Mouse (Mus musculus) cerebellum, adult 2 months (tissue): ENCODE data around the gene Rundc1. TPM values are rescaled to one million over a fixed set of nuclear protein-coding genes. Genes with fewer than 3 reads are reported as not detected.

ENCODE experiments used
- DNase-seq, 2 experiments: peaks; one replicate each; pipeline ENCODE4 v3.0.0; 2021
- H3K27ac ChIP-seq: fragments of 200-500 bp; 2 replicates; pipeline ENCODE4 v1.5.1; 2012; ENCODE audit warnings: low read length, control low read depth, inconsistent platforms; ENCODE audit not compliant: insufficient read depth
- H3K27me3 ChIP-seq: fragments of 200-500 bp; 2 replicates; pipeline ENCODE4 v1.6.1; 2012; ENCODE audit warnings: inconsistent platforms, mild to moderate bottlenecking, low read length, moderate library complexity; ENCODE audit not compliant: control insufficient read depth, insufficient read depth
- H3K4me1 ChIP-seq: fragments of 200-500 bp; 2 replicates; pipeline ENCODE4 v1.6.1; 2011; ENCODE audit warnings: low read length; ENCODE audit not compliant: control insufficient read depth, insufficient read depth
- H3K4me3 ChIP-seq: fragments of 200-500 bp; replicated peaks from 2 replicates; pipeline ENCODE3; 2011; ENCODE audit warnings: mild to moderate bottlenecking, low read depth, low read length, control low read depth; ENCODE audit not compliant: insufficient read depth
- CTCF ChIP-seq: fragments of 200-500 bp; IDR thresholded peaks from 2 replicates; pipeline ENCODE4 v1.5.1; 2011; ENCODE audit warnings: low read depth, mild to moderate bottlenecking, control low read depth, low read length, moderate library complexity, borderline replicate concordance; ENCODE audit not compliant: insufficient read depth
- POLR2A ChIP-seq: fragments of 200-500 bp; IDR thresholded peaks from 2 replicates; pipeline ENCODE4 v1.6.1; 2011; ENCODE audit warnings: low read length, control low read depth, borderline replicate concordance; ENCODE audit not compliant: insufficient read depth
- WGBS: fragments of 180-500 bp; shearing (Covaris S2); methylation state at CpG from one replicate; pipeline ENCODE4 v1.1.7; 2018; 5-methylcytosine and 5-hydroxymethylcytosine counted together
- polyA plus RNA-seq: library from polyadenylated mRNA; depleted of rRNA; stranded (reverse); fragments of >200 nt; gene quantifications from 2 replicates; pipeline ENCODE4 v1.2.3, GENCODE M21; 2012; rRNA removed

Gene Rundc1
- polyA plus RNA-seq, 1 experiment = 31.8 TPM

- Histone ChIP-seq H3K4me1 (no peaks in the 10 kb centered on the region), H3K4me3 (no peak overlapping the region), H3K27ac (no peak overlapping the region), H3K27me3 (no peaks in the 10 kb centered on the region)
- TF ChIP-seq POLR2A = no peak
- TF ChIP-seq CTCF = no peak
- WGBS = 27% methylated on average over 10 of the region's 10 CpGs
- no peak for DNase-seq
Measured at GRCm38 (mm10) chr11:101477552-101478211, 52.8 kb downstream of the Rundc1 start.

DNA sequence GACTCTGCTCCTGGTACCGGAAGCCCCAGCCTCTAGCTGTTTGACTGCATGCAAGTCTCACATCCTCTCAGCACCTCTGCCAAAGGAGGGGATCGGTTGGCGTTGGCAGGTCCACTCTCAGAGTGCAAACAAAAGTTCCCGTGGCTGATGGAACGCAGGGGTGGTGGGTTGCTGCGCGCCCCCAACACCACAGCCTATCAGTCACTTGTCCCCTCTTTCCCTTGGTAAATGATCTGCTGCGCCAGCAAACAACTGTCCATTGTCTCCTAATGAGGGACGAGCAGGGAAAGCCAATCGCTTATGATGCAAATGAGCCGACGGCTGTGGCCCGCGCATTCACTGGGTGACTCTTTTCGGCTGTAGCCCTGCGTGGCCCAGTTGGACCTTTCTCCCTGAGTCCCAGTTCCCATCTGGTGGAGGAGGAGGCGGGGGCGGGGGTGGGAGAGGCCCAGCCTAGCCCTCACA is 54.3 kb downstream of the Rundc1 start:
- H3K27me3 ChIP-seq = no peaks in the 10 kb centered on the region
- WGBS = 9% methylated on average over 18 of the region's 18 CpGs
- H3K27ac ChIP-seq = no peak overlapping the region
- no peak for TF ChIP-seq CTCF
- no peak for TF ChIP-seq POLR2A
- DNase-seq = peak in 1 of 2 experiments; percentile 22
- H3K4me3 ChIP-seq = no peak overlapping the region
- no peaks in the 10 kb centered on the region for H3K4me1 ChIP-seq

- H3K4me3 ChIP-seq = no peak overlapping the region
Measured at GRCm38 (mm10) chr11:101480912-101481311, 56.0 kb downstream of the Rundc1 start.

GRCm38 (mm10) chr11:101483804-101484203 is 58.9 kb downstream of the Rundc1 start:
- TF ChIP-seq CTCF = no peak
- no peak for TF ChIP-seq POLR2A
- H3K27ac ChIP-seq = no peak overlapping the region
- H3K27me3 ChIP-seq = no peaks in the 10 kb centered on the region
- no peak overlapping the region for H3K4me3 ChIP-seq
- DNase-seq = no peak
- no peaks in the 10 kb centered on the region for H3K4me1 ChIP-seq
- 34% methylated on average over 3 of the region's 3 CpGs for WGBS

More at GRCm38 (mm10) chr11:101480912-101481311, 56.0 kb downstream of the Rundc1 start:
- H3K27ac ChIP-seq = no peak overlapping the region
- 66% methylated on average over 6 of the region's 6 CpGs for WGBS
- H3K27me3 ChIP-seq = no peaks in the 10 kb centered on the region
- no peak for DNase-seq
- TF ChIP-seq POLR2A = no peak
- TF ChIP-seq CTCF = no peak
- H3K4me1 ChIP-seq = no peaks in the 10 kb centered on the region

DNA sequence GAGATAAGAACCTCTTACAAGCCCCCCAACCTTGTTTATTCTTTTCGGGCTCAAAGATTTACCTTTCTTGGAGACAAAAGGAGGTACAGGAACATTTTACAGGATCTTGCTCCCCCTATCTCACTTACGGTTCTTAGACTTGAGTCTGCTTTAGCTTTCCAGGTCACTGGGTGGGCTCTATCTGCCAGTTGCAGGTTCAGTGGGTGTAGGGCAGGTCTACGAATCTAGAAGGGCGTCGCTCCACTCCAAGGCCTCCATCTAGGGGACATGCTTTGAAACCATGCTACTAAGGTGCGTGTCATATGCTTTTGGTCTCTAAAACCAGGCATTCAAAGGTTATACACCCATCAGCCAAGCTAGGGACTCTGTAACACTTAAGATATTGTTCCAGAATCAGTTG is 59.4 kb downstream of the Rundc1 start:
- H3K27me3 ChIP-seq = no peaks in the 10 kb centered on the region
- 81% methylated on average over 6 of the region's 6 CpGs for WGBS
- no peak overlapping the region for H3K4me3 ChIP-seq
- no peak overlapping the region for H3K27ac ChIP-seq
- no peak for DNase-seq
- H3K4me1 ChIP-seq = no peaks in the 10 kb centered on the region
- TF ChIP-seq CTCF (no peak), POLR2A (no peak)

DNA sequence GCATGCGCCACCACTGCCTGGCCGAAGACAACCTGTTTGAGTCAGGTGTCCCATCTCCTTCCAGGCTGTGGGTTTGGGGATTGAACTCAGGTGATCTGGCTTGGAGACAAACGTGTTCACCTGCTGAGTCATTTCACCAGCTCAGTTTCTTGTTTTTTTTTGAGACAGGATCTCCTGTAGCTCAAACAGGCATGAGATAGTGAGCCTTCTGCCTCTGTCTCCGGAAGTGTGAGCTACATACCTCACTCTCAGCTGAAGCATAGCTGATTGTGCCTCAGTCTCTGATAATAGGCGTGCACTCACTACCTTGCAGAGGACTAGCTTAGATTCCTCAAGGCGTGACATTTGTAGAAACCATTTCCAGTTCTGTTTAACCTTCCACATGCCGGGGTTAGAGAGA is 59.9 kb downstream of the Rundc1 start:
- DNase-seq = no peak
- Histone ChIP-seq H3K27me3 (no peaks in the 10 kb centered on the region), H3K4me3 (no peak overlapping the region), H3K27ac (no peak overlapping the region), H3K4me1 (no peaks in the 10 kb centered on the region)
- no peak for TF ChIP-seq CTCF
- TF ChIP-seq POLR2A = no peak
- WGBS = 88% methylated on average over 7 of the region's 7 CpGs

Other genes starting within 250 kb of the Rundc1 start
- 0.82 and 1.0 TPM in 2 replicates for gene Ccr10, start 249.6 kb upstream of the Rundc1 start, polyA plus RNA-seq
- gene Ezh1, start 198.6 kb upstream of the Rundc1 start, polyA plus RNA-seq = 64.4 and 70.7 TPM in 2 replicates
- gene Ramp2, start 179.1 kb upstream of the Rundc1 start, polyA plus RNA-seq = 50.3 and 52.7 TPM in 2 replicates
- gene Vps25, start 171.4 kb upstream of the Rundc1 start, polyA plus RNA-seq = 66.8 and 67.0 TPM in 2 replicates
- gene Wnk4, start 164.5 kb upstream of the Rundc1 start, polyA plus RNA-seq = 2.6 and 3.1 TPM in 2 replicates
- gene Cntd1, start 146.1 kb upstream of the Rundc1 start, polyA plus RNA-seq = 0.65 TPM in 2 replicates
- gene Coa3, start 146.0 kb upstream of the Rundc1 start, polyA plus RNA-seq = 174 and 218 TPM in 2 replicates
- gene Becn1, start 122.8 kb upstream of the Rundc1 start, polyA plus RNA-seq = 122 and 132 TPM in 2 replicates
- 98.4 and 100 TPM in 2 replicates for gene Psme3, start 108.9 kb upstream of the Rundc1 start, polyA plus RNA-seq
- gene Aoc2, start 100.0 kb upstream of the Rundc1 start, polyA plus RNA-seq = 2.9 and 3.0 TPM in 2 replicates
- 0.75 and 0.76 TPM in 2 replicates for gene Aoc3, start 94.5 kb upstream of the Rundc1 start, polyA plus RNA-seq
- gene G6pc, start 57.5 kb upstream of the Rundc1 start, polyA plus RNA-seq = 0.08 TPM in 1 of 2 replicates, not detected in the other
- gene Aarsd1, start 7.5 kb upstream of the Rundc1 start, polyA plus RNA-seq = 53.2 and 55.3 TPM in 2 replicates
- 2.9 and 3.1 TPM in 2 replicates for gene Gm27029, start 289 bp upstream of the Rundc1 start, polyA plus RNA-seq
- 1.2 and 1.8 TPM in 2 replicates for gene Ptges3l, start 248 bp downstream of the Rundc1 start, polyA plus RNA-seq
- 400 and 422 TPM in 2 replicates for gene Rpl27, start 17.2 kb downstream of the Rundc1 start, polyA plus RNA-seq
- gene Ifi35, start 23.3 kb downstream of the Rundc1 start, polyA plus RNA-seq = 6.2 and 6.3 TPM in 2 replicates
- gene Rnd2, start 39.9 kb downstream of the Rundc1 start, polyA plus RNA-seq = 216 and 275 TPM in 2 replicates
- 44.6 and 49.2 TPM in 2 replicates for gene Vat1, start 41.1 kb downstream of the Rundc1 start, polyA plus RNA-seq
- 0.59 and 0.67 TPM in 2 replicates for gene Brca1, start 126.9 kb downstream of the Rundc1 start, polyA plus RNA-seq
- 137 and 147 TPM in 2 replicates for gene Nbr1, start 127.1 kb downstream of the Rundc1 start, polyA plus RNA-seq
- gene Tmem106a, start 157.2 kb downstream of the Rundc1 start, polyA plus RNA-seq = 1.6 and 2.0 TPM in 2 replicates
- gene Gm11634, start 174.2 kb downstream of the Rundc1 start, polyA plus RNA-seq = not detected in 2 replicates
- 13.7 and 13.9 TPM in 2 replicates for gene Rdm1, start 202.1 kb downstream of the Rundc1 start, polyA plus RNA-seq
- gene Arl4d, start 240.5 kb downstream of the Rundc1 start, polyA plus RNA-seq = 14.5 and 16.6 TPM in 2 replicates